Mouse (Mus musculus) embryonic stem cell, embryonic (primary cell): Measurements from ENCODE around the gene Oxld1.

Experiments
- CTCF ChIA-PET, 4 experiments: fragments of 300-600 bp in 2 of 4; fragments of 350-600 bp in 2 of 4; sonication (Branson Sonifier 250); formaldehyde crosslinking; loops; one replicate each; lab custom pipeline; 2022; ENCODE audit warnings: inconsistent platforms in 2 of 4; lab: Charles Lee
- POLR2A ChIA-PET, 4 experiments: fragments of 300-600 bp in 2 of 4; fragments of 350-600 bp in 2 of 4; sonication (Branson Sonifier 250); formaldehyde crosslinking; loops; one replicate each; lab custom pipeline; 2022; ENCODE audit warnings: antibody characterized with exemption in 4 of 4, inconsistent platforms in 1 of 4; lab: Charles Lee

Oxld1 gene

DNA sequence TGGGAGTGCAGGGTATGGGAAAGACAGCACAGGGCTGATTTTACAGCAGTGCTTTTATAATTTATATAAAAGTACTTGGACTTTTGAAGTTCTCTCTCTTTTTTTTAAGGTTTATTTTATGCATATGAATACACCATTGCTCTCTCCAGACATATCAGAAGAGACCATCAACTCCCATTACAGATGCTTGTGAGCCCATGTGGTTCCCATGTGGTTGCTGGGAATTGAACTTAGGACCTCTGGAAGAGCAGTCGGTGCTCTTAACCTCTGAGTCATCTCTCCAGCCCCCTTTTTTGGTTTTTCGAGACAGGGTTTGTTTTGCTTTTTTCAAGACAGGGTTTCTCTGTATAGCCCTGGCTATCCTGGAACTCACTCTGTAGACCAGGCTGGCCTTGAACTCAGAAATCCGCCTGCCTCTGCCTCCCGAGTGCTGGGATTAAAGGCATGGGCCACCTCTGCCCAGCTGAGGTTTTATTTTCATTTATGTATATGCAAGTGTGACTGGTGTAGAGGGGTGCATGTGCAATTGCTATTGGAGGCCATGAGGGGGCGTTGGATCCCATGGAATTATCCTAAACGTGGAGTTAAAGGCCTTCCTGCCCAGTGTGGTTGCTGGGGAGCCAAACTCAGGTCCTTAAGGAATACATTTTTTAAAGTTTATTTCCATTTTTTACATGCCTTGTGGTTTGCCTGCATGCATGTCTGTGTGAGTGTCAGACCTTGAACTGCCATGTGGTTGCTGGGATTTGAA lies 1.2 kb upstream of the Oxld1 start:
- ChIA-PET CTCF (interaction anchor here in 2 of 4 experiments (0.6 to 1.8 kb wide), 4 partner anchors 8 to 588 kb away, joined by 3 to 6 read pairs (median 4); partner anchors contain the start of genes Arl16 (in 2 of the 2) and Mrpl12 (in 1 of the 2)), POLR2A (interaction anchor here (1.0 to 3.6 kb wide), 13 partner anchors 8 to 30 kb away, joined by 3 to 58 read pairs (median 7); partner anchors contain the start of genes Arl16 (in 4 of the 4) and Mrpl12 (in 2 of the 4))

DNA sequence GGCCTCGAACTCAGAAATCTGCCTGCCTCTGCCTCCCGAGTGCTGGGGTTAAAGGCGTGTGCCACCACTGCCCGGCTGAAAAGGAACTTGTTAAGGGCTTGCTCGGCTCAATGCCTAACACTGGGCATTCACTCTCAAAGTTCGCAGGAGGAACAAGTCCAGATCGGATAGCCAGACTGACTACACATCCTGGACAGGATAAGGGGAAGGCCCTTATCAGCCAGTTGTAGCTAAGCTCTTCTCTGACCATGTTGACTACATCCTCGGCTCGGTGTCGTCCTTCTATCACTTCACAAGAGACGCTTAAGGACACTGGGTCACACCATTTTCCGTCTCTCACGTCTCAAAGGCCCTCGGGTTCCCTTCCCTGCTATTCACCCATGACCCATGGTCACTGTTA lies 498 bp downstream of the Oxld1 start:
- CTCF ChIA-PET = interaction anchor here in 3 of 4 experiments (0.6 to 1.8 kb wide), 16 partner anchors 8 to 745 kb away, joined by 3 to 10 read pairs (median 4); partner anchors contain the start of genes Arl16 (in 3 of the 3), Faap100 (in 1 of the 3), Mrpl12 (in 1 of the 3) and Nploc4 (in 1 of the 3)
- POLR2A ChIA-PET = interaction anchor here (0.5 to 3.6 kb wide), 52 partner anchors 9 to 1033 kb away, joined by 3 to 58 read pairs (median 4); partner anchors contain the start of genes Arl16 (in 4 of the 4), Mrpl12 (in 3 of the 4), Nploc4 (in 3 of the 4) and P4hb (in 3 of the 4)

GRCm38 (mm10) chr11:120455413-120455812 lies 2.5 kb downstream of the Oxld1 start:
- ChIA-PET POLR2A (interaction anchor here in 2 of 4 experiments (0.6 to 3.1 kb wide), 5 partner anchors 9 to 177 kb away, joined by 3 to 19 read pairs (median 3); partner anchors contain the start of genes Arl16 (in 1 of the 2) and Tspan10 (in 1 of the 2)), CTCF (no interaction called here)

- ChIA-PET CTCF (interaction anchor here in 1 of 4 experiments (0.7 kb wide), 1 partner anchor 265 kb away, joined by 3 read pairs; no protein-coding TSS in a partner anchor), POLR2A (interaction anchor here in 2 of 4 experiments (0.6 to 1.0 kb wide), 3 partner anchors 10 to 135 kb away, joined by 3 to 5 read pairs (median 3); no protein-coding TSS in a partner anchor)
Measured at GRCm38 (mm10) chr11:120454965-120455364, 2.9 kb downstream of the Oxld1 start.

- ChIA-PET POLR2A (interaction anchor here in 3 of 4 experiments (0.7 to 2.0 kb wide), 4 partner anchors 11 to 139 kb away, joined by 4 to 10 read pairs (median 6); partner anchors contain the start of genes Arl16 (in 1 of the 3) and Mrpl12 (in 1 of the 3)), CTCF (interaction anchor here in 1 of 4 experiments (0.8 to 0.9 kb wide), 2 partner anchors 15 to 30 kb away, joined by 3 to 5 read pairs; partner anchors contain the start of gene Nploc4)
Measured at GRCm38 (mm10) chr11:120453306-120453705, 4.6 kb downstream of the Oxld1 start, which contains the start of gene Pde6g. TSS of gene Pde6g (minus strand) at chr11:120453500.

DNA sequence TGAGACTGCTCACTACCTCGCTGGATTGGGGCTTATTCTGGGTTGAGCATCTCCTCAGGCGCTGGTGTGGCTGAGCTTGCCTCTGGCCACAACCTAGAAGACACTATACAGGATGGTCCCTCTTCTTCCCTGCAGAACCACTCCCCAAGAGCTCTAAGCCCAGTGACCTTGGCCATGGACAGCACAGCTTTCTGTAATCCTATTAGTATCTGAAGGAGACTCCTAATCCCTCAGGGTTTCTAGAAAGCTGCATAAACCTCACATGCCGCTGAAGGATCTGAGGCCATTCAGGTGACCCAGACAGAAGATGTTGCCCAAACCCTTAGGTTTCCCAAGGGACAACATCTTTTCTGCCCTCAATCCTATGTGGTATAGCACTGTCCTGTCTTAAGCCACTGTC lies 5.6 kb downstream of the Oxld1 start:
- CTCF ChIA-PET = interaction anchor here in 1 of 4 experiments (0.8 kb wide), 1 partner anchor 29 kb away, joined by 3 read pairs; no protein-coding TSS in a partner anchor
- POLR2A ChIA-PET = interaction anchor here in 2 of 4 experiments (0.8 to 1.8 kb wide), 4 partner anchors 14 to 122 kb away, joined by 3 to 7 read pairs (median 4); partner anchors contain the start of genes Arl16 (in 2 of the 2) and Mrpl12 (in 1 of the 2)

- ChIA-PET CTCF (interaction anchor here in 3 of 4 experiments (0.6 to 2.1 kb wide), 5 partner anchors 10 to 968 kb away, joined by 3 to 8 read pairs (median 3); partner anchors contain the start of genes Ccdc137 (in 1 of the 3) and Oxld1 (in 1 of the 3)), POLR2A (interaction anchor here in 3 of 4 experiments (0.6 to 3.2 kb wide), 12 partner anchors 9 to 196 kb away, joined by 3 to 20 read pairs (median 4); partner anchors contain the start of genes Ccdc137 (in 2 of the 3), Oxld1 (in 2 of the 3), Arl16 (in 1 of the 3) and Mrpl12 (in 1 of the 3))
Measured at GRCm38 (mm10) chr11:120447179-120447578, 10.7 kb downstream of the Oxld1 start.

GRCm38 (mm10) chr11:120445475-120445874 lies 12.4 kb downstream of the Oxld1 start:
- POLR2A ChIA-PET = no interaction called here
- CTCF ChIA-PET = interaction anchor here in 2 of 4 experiments (0.5 to 0.8 kb wide), 3 partner anchors 22 to 1121 kb away, joined by 3 to 14 read pairs (median 4); partner anchors contain the start of gene Arl16 (in 1 of the 2)

DNA sequence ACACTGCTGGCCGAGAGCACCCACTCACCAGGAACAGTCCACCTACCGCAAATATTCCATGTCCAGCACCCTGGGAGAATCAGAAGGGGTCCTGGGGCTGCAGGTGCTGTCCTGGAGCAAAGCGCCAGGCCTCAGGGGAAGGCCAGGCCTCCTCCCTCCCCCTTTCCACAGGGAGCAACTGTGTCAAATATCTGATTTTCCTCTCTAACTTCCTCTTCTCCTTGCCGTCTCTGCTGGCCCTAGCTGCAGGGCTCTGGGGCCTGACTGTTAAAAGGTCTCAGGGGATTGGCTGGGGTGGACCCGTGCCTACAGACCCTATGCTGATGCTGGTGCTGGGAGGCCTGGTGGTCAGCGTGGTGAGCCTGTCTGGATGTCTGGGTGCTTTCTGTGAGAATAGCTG lies 13.8 kb downstream of the Oxld1 start:
- CTCF ChIA-PET = interaction anchor here in 1 of 4 experiments (0.6 kb wide), 1 partner anchor 228 kb away, joined by 3 read pairs; no protein-coding TSS in a partner anchor

DNA sequence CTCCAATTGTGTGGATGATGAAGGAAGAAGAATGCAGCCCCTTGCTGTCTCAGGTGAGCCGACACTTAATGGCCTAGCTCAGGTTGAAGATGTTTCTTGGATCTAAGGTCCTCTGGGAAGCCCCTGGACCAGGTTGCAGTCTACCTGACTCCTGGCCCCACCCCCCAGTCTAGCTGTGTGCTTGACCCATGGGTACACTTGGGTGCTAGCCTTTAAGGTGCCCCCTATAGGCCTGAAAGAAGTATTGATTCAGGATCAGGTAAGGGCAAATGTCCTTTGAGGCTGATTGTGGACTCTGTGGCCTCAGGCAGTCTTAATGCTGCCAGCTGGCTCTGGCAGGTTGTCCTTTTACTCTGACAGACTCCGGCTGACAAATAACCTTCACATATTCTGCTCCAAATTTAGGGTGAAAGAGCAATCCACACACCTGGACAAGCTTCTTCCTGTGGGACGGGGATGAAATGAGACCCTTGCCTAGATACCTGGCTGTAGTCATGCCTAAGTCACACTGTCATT lies 15.0 kb downstream of the Oxld1 start:
- ChIA-PET CTCF (interaction anchor here in 1 of 4 experiments (0.5 to 1.5 kb wide), 4 partner anchors 15 to 47 kb away, joined by 3 to 6 read pairs (median 4); partner anchors contain the start of genes Ccdc137 and Oxld1), POLR2A (interaction anchor here in 2 of 4 experiments (0.7 to 2.1 kb wide), 5 partner anchors 13 to 47 kb away, joined by 3 to 7 read pairs (median 4); partner anchors contain the start of genes Ccdc137 (in 2 of the 2) and Oxld1 (in 2 of the 2))

More for the DNA sequence above, 13.8 kb downstream of the Oxld1 start:
- POLR2A ChIA-PET = no interaction called here

DNA sequence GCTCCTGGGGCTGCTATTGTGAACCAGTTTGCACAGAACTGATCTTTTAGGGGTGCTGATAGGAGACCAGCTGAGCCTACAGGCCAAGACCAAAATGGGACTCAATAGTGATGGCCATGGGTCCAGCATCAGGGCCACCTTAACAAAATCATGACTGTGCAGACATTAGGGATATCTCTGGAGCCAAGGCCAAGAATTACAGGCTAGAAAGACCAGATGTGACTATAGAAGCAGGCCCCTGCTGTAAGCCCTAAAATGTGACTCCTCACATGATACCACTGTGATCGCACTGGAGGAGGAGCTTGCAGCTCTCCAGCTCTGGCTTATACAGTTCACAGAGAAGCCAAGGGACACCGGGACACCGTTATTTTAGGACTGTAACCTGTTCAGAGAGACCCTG lies 15.5 kb downstream of the Oxld1 start, which contains the start of gene Tspan10:
Gene Tspan10, plus strand, starts transcription at position 301 of the 400 bp plus-strand sequence.
- ChIA-PET CTCF (interaction anchor here in 1 of 4 experiments (0.5 to 1.5 kb wide), 4 partner anchors 15 to 47 kb away, joined by 3 to 6 read pairs (median 4); partner anchors contain the start of genes Ccdc137 and Oxld1), POLR2A (interaction anchor here in 2 of 4 experiments (0.7 to 2.1 kb wide), 6 partner anchors 13 to 47 kb away, joined by 3 to 7 read pairs (median 4); partner anchors contain the start of genes Ccdc137 (in 2 of the 2), Oxld1 (in 2 of the 2) and Mrpl12 (in 1 of the 2))

- CTCF ChIA-PET = interaction anchor here in 2 of 4 experiments (0.6 to 1.4 kb wide), 7 partner anchors 14 to 365 kb away, joined by 3 to 17 read pairs (median 5); partner anchors contain the start of genes Ccdc137 (in 1 of the 2), Oxld1 (in 1 of the 2) and Pde6g (in 1 of the 2)
- POLR2A ChIA-PET = interaction anchor here (0.6 to 3.1 kb wide), 28 partner anchors 9 to 702 kb away, joined by 3 to 22 read pairs (median 4); partner anchors contain the start of genes Arl16 (in 3 of the 4), Ccdc137 (in 2 of the 4), Oxld1 (in 2 of the 4) and Mrpl12 (in 1 of the 4)
Measured at GRCm38 (mm10) chr11:120437857-120438385, 19.9 kb downstream of the Oxld1 start.

DNA sequence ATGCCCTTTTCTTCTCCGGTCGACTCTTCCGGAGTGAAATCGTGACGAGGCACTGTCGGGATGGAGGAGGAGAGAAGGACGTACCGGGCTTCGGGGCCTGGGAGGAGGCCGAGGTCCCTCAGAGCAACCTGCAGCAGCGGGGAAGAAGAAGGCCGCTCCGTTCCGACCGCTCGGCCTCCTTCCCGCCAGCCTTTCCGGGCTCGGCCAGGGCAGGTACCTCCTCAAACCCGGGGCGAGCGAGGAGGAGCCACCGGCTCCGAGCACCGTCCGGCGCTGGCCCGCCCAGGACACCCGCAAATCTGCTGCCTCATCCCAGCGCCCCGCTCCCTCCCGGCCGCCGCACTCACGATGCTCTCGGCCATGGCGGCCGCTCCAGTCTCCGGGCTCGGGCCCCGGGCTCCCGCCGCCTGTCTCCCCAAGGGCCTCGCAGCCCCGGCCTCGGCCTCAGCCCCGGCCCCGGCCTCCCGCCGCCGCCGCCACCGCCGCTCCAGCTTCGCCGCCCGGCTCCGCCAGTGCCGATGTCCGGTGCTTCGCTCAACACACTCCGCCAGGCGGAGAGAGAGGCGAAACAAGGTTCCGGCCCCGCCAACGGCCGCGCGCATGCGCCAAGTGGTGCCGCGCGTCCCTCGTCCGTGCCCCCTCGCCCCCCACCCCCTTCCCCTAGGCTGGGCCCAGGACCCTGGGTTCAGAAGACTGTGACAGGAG lies 20.6 kb downstream of the Oxld1 start, which contains the start of gene Nploc4:
Gene Nploc4, minus strand, starts transcription at position 557 of the 705 bp plus-strand sequence.
- ChIA-PET POLR2A (interaction anchor here (0.6 to 5.4 kb wide), 37 partner anchors 9 to 703 kb away, joined by 3 to 22 read pairs (median 4); partner anchors contain the start of genes Arl16 (in 3 of the 4), Ccdc137 (in 3 of the 4), Oxld1 (in 3 of the 4) and Mrpl12 (in 2 of the 4)), CTCF (interaction anchor here in 3 of 4 experiments (0.6 to 2.3 kb wide), 10 partner anchors 14 to 364 kb away, joined by 3 to 17 read pairs (median 4); partner anchors contain the start of genes Ccdc137 (in 1 of the 3), Oxld1 (in 1 of the 3) and Pde6g (in 1 of the 3))

DNA sequence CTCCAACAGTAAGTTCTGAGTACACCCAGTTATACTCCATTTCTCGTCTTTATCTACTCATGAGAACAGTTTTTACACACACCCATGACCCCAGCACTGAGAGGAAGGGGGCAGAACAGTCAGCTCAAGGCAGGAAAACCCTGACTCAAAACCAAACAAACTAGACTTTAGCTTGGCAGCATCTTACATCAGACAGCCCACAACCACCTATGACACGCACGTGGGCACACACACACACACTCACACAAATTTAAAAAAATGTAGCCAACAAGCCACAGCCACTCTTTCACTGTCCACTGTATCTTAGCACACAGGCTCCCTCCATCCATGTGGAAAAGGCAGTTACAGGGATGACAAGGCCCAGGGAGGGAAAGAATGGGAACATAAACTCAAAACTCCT lies 31.1 kb downstream of the Oxld1 start:
- ChIA-PET POLR2A (interaction anchor here in 3 of 4 experiments (0.8 to 1.8 kb wide), 7 partner anchors 10 to 77 kb away, joined by 3 to 6 read pairs (median 4); partner anchors contain the start of genes Faap100 (in 1 of the 3) and Nploc4 (in 1 of the 3)), CTCF (interaction anchor here in 1 of 4 experiments (0.5 kb wide), 1 partner anchor 57 kb away, joined by 3 read pairs; no protein-coding TSS in a partner anchor)
